Mouse (Mus musculus): ENCODE data around the gene Lrp10. TPM values are rescaled to one million over a fixed set of nuclear protein-coding genes. Genes with fewer than 3 reads are reported as not detected.

The Lrp10 gene
- total RNA-seq (2021), result 10 to 100 TPM; 32.1 to 34.6 TPM

DNA sequence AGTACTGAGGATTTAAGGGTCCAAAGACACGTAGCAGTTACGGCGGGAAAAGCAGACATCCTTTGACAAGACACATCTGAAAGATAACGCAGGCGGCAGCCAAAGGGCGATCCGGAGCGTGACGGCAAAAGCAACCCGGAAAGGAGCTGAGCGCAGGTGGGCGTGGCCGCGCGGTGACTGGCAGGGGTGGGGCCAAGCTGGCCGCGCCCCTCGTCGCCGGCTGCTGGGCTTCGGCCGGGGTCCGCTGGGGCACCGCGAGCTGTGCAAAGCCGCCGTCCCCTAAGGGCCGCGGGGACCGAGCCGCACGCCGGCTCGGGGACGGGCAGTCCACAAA, at the start of gene Lrp10:
Gene Lrp10 (plus strand): TSS at position 179 of the 334 bp plus-strand sequence.
- DNase-seq (ENCODE audit: extremely low spot score in 1 of 2, low spot score in 1 of 2), result peak; percentile 76 to 79

DNA sequence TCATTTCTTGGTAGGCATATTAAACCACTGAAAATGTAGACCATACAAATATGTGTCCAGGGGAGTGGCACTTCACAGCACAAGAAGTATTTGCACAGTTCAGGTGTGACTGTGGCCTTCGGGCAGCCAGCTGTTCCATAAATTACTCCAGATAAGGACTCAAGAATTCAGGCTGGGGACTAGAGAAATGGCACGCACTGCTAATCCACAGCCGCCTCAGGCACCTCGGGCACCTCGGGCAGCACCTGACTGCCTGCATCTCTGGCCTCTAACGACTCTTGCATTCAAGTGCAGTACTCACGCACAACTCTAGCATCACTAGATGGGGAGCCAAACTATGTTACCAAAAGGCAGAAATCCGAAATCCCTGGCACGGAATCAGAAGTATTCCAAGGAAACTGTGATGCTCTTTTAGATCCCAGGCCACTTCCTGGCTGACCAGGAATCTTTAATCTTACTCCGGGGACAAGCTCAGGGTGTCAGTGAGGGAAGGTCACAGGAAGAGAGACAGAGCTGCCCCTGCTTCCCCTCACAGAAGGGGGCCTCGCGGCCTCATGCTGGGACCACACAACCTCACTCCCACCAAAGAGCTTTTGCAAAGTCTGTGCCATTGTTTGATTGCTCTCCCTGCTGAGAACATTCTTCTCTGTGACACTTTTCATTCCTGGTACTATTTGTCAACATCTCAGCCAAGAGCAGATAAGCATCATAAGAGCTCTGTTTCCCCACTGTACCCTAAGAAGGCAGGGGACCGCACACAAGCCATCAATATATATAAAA, 48.5 kb upstream of the Lrp10 start:
- no peak for DNase-seq (ENCODE audit: extremely low spot score in 1 of 2, low spot score in 1 of 2)

DNA sequence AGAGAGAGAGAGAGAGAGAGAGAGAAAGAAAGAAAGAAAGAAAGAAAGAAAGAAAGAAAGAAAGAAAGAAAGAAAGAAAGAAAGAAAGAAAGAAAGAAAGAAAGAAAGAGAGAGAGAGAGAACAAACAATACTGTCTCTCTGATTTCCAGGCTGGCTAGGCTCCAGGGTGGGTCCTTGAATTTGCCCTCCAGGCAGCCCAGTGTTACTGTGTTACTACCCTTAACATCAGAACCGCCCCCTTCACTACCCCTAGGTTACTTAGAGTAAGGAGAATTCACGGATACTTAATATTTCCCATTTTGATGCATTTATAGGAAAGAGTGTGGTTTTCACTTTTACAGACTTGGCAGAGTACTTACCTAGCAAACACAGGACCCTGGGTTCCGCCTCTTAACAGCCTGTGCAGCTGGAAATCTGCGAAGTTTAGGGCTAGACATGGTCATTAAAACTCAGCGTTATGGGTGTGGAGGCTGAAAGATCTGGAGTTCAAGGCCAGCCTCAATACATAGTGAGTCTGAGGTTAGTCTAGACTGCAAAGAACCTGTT, 47.6 kb upstream of the Lrp10 start:
- DNase-seq (ENCODE audit: extremely low spot score in 1 of 2, low spot score in 1 of 2), result no peak

DNA sequence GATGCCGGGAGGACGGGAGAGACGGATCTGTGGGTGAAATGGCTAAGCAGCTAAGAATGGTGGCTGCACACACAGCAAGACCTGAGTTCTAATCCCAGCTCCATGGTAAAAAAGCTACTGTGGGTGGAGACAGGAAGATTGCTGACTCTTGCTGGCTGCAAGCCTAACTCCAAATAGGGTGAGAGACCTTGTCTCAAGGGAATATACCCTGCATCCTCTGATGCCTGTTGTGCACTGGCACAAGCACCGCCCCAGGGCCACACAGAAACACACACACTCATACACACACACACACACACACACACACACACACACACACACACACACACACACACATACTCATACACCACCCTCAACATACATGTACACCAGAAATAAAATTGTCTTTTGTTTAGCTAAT, 47.1 kb upstream of the Lrp10 start:
- DNase-seq (ENCODE audit: extremely low spot score in 1 of 2, low spot score in 1 of 2), result no peak

DNA sequence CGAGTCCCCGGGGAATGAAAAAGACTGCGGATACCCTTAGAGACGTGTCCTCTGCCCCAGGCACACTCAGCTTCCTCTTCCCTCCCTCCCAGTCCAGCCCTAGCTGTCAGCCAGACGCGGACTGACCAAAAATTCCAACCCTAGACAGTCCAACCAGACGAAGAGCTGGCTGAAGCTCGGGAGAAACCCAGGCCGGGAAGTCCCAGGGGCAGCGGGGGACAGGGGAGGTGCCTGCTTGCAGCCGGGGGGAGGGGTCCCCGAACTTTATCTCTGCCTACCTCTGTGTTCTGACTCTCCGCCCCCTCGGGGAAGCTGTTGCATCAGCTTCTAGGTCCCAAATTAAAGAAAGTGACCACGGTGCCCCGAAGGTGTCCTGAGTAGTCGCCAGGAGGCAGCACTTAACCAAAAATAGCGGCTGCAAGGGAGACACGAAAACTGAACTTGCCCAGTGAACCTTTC, 46.3 kb upstream of the Lrp10 start, which contains the start of gene Slc7a7:
Gene Slc7a7 (minus strand): TSS at position 158 of the 459 bp plus-strand sequence.
- no peak for DNase-seq (ENCODE audit: extremely low spot score in 1 of 2, low spot score in 1 of 2)

DNA sequence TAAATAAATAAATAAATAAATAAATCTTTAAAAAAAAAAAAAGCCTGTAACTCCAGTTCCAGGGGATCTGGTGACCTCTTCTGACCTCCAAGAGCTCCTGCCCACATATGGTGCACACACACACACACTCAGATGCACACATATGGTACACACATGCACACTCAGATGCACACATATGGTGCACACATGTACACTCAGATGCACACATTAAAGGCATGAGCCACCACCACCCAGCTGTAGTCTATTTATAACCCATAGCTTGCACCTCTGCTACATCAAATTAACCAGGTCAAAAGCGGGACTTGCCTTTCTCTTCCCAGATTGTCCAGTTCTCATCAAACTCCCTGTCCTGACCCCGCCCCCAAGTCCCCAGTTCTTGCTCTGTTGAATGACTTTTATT, 42.9 kb upstream of the Lrp10 start:
- no peak for DNase-seq (ENCODE audit: extremely low spot score in 1 of 2, low spot score in 1 of 2)

DNA sequence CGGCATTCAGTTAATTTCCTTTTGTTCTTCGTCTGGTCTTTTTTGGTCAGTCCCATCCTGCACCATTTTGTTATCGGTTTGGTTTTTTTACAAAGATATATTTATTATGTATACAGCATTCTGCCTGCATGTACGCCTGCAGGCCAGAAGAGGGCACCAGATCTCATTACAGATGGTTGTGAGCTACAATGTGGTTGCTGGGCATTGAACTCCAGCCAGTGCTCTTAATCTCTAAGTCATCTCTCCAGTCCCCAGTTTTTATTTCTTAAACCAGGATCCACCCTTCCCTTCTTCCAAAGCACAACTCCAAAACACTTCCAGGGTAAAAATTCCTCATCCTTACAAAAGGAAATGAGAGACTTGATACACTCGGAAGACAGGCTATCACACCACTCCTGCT, 40.5 kb upstream of the Lrp10 start:
- DNase-seq (ENCODE audit: extremely low spot score in 1 of 2, low spot score in 1 of 2), result no peak

DNA sequence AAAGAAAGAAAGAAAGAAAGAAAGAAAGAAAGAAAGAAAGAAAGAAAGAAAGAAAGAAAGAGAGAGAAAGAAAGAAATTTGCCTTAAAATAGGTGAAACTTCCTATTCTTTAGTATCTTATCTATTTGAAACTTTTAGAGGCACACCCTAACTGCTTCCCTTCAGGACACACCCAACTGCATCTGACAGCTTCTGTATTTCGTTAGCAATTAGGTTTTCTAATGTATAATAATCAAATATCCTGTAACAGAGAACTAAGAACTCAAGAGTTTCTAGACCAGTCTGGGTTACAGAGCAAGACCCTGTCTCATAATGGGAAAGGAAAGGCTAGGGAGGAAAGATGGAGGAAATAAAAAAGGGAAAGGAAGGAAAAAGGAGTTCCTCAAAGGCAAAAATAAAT, 39.3 kb upstream of the Lrp10 start:
- no peak for DNase-seq (ENCODE audit: extremely low spot score in 1 of 2, low spot score in 1 of 2)

DNA sequence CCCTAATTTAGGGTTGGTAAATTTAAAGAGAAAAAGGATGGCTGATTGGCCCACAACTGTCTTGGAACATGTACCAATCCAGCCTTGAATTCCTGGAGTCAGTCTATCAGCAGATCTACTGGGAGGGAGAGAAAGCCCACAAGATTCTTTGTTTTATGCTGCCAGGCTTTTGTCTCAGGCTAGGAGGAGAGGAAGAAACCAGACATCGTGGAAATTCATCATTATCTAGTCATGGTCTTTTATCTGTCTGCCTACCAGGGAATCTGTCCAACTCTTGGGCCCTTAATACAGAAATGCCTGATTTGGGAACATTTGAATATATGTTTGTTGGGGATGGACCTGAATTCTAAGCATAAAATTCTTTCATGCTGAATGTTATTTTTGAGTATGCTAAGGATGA, 38.4 kb upstream of the Lrp10 start:
- DNase-seq (ENCODE audit: extremely low spot score in 1 of 2, low spot score in 1 of 2), result no peak

DNA sequence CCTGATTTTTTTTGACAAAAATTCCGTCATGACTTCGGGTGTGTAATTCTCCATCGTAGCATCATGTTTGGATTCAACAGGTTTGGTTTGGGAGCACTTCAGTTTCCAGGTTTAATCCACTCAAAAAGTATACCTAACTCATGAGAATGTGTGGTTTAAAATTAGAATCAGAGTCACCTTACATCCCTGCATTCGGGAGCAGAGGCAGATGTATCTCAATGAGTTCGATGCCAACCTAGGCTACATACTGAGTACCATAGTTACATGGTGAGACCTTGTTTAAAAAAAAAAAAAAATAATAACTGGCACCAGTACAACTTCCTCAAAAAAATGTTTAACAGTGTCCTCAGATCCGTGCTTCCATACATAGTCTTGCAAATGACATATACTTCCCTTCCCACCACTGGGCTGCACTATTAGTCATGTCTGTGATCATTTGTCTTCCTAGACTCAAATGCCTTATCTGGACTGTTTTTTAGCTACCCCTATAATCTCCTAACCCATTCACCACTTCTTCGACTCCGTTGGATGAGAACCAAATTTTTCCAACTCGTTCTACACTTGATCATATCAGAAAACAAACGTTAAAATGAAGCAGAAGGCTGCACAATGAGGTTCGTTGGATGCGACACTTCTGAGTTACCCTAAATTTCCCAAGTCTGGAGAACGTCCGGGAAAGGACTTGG, 37.8 kb upstream of the Lrp10 start:
- DNase-seq (ENCODE audit: extremely low spot score in 1 of 2, low spot score in 1 of 2), result no peak

DNA sequence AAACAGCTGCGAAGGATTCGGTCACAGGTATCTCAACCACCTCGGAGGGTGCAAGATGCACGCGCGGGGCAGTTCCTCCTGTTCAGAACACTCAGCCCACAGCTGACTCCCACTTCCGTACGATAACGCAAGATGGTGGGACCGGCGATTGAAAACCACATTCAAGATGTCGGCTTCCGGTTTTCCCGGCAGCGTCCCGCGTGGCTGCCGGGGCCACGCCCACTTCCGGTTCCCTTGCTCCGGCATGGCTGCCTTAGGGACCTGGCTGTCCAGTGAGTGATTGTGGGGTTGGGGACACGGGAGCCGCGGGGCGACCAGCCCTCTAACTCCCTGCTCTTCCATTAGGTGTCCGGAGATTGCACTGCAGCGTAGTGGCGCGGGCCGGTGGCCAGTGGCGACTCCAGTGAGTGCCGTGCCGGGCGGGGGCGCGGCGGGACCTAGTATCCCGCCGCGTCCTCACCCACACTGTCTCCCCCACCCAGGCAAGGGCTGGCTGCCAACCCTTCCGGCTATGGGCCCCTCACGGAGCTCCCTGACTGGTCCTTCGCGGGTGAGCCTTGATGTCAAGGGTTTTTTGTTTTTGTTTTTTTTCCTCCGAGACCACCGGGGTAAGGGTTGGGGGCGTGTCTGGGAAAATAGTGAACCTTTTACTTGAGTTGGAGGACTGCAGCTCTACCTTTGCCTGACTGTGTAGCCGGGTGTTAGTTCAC, 37.1 kb upstream of the Lrp10 start, which contains the start of gene Mrpl52:
Gene Mrpl52 (plus strand): TSS at position 221 of the 710 bp plus-strand sequence.
- DNase-seq (ENCODE audit: extremely low spot score in 1 of 2, low spot score in 1 of 2), result peak; percentile 77 to 86

DNA sequence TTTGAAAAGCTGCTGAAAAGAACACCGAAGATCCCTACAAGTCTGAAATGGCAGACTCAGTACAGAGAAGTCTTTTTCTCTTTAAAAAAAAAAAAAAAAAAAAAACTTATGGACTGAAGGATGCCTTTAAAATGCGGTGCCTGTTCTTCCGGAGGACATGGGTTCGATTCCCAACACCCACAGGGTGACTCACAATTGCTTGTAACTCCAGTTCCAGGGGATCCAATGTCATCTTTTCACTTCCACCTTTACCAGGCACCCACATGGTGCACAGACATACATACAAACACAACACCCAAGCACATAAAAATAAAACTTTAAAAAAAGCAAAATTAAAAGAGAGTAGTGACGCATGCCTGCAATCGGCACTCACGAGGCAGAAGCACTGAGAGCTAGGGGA, 36.2 kb upstream of the Lrp10 start:
- DNase-seq (ENCODE audit: extremely low spot score in 1 of 2, low spot score in 1 of 2), result no peak

DNA sequence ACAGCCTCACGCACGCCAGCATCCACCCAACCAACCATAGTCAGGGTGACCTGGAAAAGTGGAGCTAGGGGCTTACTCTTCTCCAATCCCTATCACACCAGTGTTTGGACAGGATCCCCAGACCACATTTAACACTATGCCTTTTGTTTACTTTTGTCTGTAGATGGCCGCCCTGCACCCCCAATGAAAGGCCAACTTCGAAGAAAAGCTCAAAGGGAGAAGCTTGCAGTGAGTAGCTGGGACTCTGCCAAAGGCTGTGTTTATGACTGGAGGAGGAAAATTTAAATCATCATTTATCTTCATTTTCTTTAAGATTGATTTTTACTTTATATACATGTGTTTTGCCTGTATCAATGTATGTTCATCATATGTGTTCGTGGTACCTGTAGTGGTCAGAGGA, 35.5 kb upstream of the Lrp10 start:
- no peak for DNase-seq (ENCODE audit: extremely low spot score in 1 of 2, low spot score in 1 of 2)

DNA sequence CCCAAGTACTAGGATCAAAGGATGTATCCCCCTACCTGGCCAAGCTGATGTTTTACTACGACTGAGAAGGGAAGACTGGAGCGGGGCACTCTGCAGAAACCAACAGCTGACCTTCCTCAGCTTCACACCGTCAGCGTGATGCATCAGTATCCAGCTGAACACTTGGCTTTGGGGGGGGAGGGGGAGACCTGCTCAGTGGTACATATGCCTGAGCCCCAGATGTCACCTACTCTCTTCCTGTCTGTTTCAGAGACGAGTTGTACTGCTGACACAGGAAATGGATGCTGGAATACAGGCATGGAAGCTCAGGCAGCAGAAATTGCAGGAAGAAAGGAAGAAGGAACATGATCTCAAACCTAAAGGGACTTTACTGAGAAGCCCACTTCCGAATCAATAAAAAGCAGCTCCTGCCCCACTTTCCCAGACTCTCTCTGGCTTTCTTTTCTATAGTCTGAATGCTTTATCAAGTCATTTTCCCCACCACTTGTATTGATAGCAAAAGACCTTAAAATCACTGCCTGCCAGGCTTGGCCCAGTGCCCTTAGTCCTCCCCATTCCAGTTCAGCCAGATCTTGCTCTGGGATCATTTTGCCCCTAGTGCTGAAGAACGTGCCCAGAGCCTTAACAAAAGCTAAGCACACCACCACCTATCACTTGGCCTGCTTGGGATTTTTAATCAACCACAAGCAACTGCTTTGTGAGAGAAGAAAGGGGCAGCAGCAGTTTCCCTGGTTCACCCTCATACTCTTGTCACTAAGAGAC, 34.4 kb upstream of the Lrp10 start:
- no peak for DNase-seq (ENCODE audit: extremely low spot score in 1 of 2, low spot score in 1 of 2)

DNA sequence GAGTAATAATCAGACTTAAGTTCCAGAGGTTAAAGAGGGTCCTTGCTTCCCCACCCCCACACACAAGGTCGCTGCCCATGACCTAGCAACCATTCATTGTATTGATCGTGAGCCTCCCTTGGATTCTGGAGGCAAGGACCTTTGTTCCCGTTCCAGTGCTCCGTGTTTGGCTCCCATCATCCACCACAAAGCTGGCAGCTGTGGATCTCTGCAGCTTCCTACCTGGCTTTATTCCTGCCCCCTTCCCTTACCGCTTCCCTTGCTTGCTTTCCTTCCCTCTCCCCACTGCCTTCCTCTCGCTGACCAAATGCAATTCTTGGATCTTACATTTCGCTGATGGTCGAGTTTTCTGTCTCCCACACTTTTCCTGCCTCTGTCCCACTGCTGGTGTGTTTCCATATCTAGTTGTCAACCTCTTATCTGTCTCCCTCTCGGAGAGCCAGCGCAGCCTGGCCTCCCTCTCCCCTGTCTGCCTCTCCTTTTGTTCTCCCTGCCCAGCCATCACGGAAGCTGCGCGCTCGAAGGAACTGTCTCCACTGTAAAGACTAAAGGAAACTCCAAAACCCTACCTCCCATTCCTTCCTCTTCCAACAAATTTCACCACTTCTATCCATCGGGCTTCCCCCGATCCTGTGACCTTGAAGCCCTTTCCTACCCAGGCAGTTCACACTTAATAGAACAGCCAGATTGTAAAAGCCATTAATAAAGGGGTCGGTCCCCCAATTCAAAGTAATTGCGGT, 33.4 kb upstream of the Lrp10 start:
- no peak for DNase-seq (ENCODE audit: extremely low spot score in 1 of 2, low spot score in 1 of 2)

DNA sequence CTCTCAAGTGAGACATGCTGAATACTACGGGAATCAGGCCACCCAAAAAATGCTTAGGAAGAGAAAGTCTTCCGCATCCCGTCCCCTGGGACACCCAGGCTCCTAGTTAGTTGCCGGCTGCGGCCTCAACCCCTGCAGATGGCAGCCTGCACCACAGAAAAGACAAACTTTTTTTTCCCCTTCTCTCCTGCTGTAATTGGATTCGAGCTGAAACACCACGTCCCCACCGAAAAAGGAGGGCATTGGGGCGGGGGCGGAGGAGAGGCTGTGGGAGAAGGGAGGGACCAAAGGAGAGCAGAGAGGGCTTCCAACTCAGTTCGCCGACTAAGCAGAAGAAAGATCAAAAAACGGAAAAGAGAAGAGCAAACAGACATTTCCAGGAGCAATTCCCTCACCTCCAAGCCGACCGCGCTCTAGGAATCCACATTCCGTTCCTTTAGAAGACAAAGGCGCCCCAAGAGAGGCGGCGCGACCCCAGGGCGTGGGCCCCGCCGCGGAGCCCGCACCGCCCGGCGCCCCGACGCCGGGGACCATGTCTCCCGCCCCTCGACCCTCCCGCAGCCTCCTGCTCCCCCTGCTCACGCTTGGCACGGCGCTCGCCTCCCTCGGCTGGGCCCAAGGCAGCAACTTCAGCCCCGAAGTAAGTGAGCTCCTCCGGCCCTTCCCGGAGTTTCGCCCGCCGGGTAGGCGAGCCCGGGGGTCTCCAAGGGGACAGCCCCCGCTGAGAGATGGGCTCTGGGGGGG, 32.4 kb upstream of the Lrp10 start, which contains the start of gene Mmp14:
Gene Mmp14 (plus strand): TSS at position 279 of the 744 bp plus-strand sequence.
- DNase-seq (ENCODE audit: extremely low spot score in 1 of 2, low spot score in 1 of 2), result peak in 1 of 2 experiments; percentile 36

DNA sequence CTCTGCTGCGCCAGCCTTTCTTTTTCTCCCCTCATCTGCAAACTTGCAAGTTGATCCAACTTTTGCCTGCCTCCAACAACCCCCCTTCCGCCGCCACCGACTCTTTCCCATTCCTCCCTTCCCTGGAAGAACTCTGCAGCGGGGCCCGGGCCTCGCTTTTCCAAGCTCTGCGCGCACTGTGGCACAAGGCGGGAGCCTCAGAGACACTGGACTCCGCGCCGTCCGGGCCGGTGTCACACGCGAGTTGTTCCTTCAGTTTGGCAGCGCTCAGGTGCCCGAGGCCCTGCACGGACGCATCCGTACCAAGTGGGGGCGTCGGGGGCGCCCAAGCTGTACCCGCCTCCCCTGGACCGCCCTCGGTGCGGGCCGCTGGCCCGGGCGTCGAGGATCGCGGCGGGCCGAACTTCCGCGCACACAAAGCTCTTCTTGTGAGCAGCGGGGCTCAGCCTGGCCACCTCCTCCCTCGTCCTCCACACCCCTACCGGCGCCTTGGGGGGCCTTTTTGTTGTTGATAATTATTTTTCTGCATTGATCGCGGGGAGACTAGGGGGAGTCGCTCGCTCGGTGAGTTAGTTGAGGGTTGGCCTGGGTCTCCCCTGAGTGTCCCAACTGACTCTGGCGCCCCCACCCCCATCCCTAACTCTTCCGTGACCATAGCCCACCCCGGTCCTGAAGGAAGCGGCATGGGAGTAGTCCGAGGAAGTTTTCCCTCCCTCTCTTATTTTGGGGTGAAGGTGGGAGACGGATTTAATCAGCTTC, 31.7 kb upstream of the Lrp10 start:
- DNase-seq (ENCODE audit: extremely low spot score in 1 of 2, low spot score in 1 of 2), result no peak

All from layer of hippocampus, postnatal 25 days (tissue).